Mouse (Mus musculus) yolk sac, embryonic 10.5 days (tissue): ENCODE measurements at regions not wholly inside any gene's neighbourhood (a gene's known extent, or its start where the extent isn't known, plus 50 kb on each side); places are given as distances from the start of the nearest gene placed in this dataset.

Experiments
- DNase-seq: peaks from one replicate; pipeline ENCODE4 v3.0.0-alpha.2; 2017; ENCODE audit warnings: low spot score

GRCm38 (mm10) chr2:51566554-51567246 is 60.6 kb upstream of the Tas2r134 start:
- no peak for DNase-seq

GRCm38 (mm10) chr2:51563881-51564280 is 63.4 kb upstream of the Tas2r134 start:
- DNase-seq: no peak

GRCm38 (mm10) chr2:51563240-51563639 is 64.1 kb upstream of the Tas2r134 start:
- no peak for DNase-seq

GRCm38 (mm10) chr2:51550863-51551262 is 76.4 kb upstream of the Tas2r134 start:
- no peak for DNase-seq

- no peak for DNase-seq
Measured at GRCm38 (mm10) chr2:51549125-51549524, 78.2 kb upstream of the Tas2r134 start.

- DNase-seq: no peak
Measured at GRCm38 (mm10) chr2:51546181-51546580, 81.1 kb upstream of the Tas2r134 start.

- DNase-seq: no peak
Measured at GRCm38 (mm10) chr2:51543949-51544348, 83.4 kb upstream of the Tas2r134 start.

- DNase-seq: no peak
Measured at GRCm38 (mm10) chr2:51542272-51542671, 85.0 kb upstream of the Tas2r134 start.

- no peak for DNase-seq
Measured at GRCm38 (mm10) chr2:51532709-51533414, 94.4 kb upstream of the Tas2r134 start.

GRCm38 (mm10) chr2:51531106-51531839 is 96.0 kb upstream of the Tas2r134 start:
- DNase-seq: peak; percentile 16

- no peak for DNase-seq
Measured at GRCm38 (mm10) chr2:51522766-51523165, 104.5 kb upstream of the Tas2r134 start.

GRCm38 (mm10) chr2:51509220-51510011 is 117.9 kb upstream of the Tas2r134 start:
- DNase-seq: no peak

- DNase-seq: no peak
Measured at GRCm38 (mm10) chr2:51497896-51498295, 129.4 kb upstream of the Tas2r134 start.

- DNase-seq: no peak
Measured at GRCm38 (mm10) chr2:51473753-51474152, 153.6 kb upstream of the Tas2r134 start.

- DNase-seq: no peak
Measured at GRCm38 (mm10) chr2:51467027-51467694, 160.2 kb upstream of the Tas2r134 start.

GRCm38 (mm10) chr2:51466003-51466402 is 161.3 kb upstream of the Tas2r134 start:
- no peak for DNase-seq

GRCm38 (mm10) chr2:51465576-51465975 is 161.7 kb upstream of the Tas2r134 start:
- no peak for DNase-seq

GRCm38 (mm10) chr2:51464356-51464755 is 163.0 kb upstream of the Tas2r134 start:
- no peak for DNase-seq

GRCm38 (mm10) chr2:51460896-51461295 is 166.4 kb upstream of the Tas2r134 start:
- DNase-seq: no peak

- DNase-seq: no peak
Measured at GRCm38 (mm10) chr2:51459486-51459885, 167.8 kb upstream of the Tas2r134 start.

GRCm38 (mm10) chr2:51457717-51458116 is 169.6 kb upstream of the Tas2r134 start:
- DNase-seq: no peak

- no peak for DNase-seq
Measured at GRCm38 (mm10) chr2:51452816-51453215, 174.5 kb upstream of the Tas2r134 start.
